Mouse (Mus musculus) MEL (cell line): ENCODE measurements at regions not wholly inside any gene's neighbourhood (a gene's known extent, or its start where the extent isn't known, plus 50 kb on each side); places are given as distances from the start of the nearest gene placed in this dataset.

Experiments
- DNase-seq: peaks from one replicate; pipeline ENCODE4 v3.0.0; 2011; ENCODE audit warnings: low read depth, low spot score
- H3K27ac ChIP-seq: 2 replicates; pipeline ENCODE4 v1.5.1; 2012; ENCODE audit warnings: low read depth, mild to moderate bottlenecking, control low read depth, low read length, moderate library complexity; ENCODE audit not compliant: control insufficient read depth
- H3K27me3 ChIP-seq, 2 experiments: fragments of 150-350 bp in 1 of 2; sonication (generic) in 1 of 2; 2 replicates each; pipeline ENCODE4 v1.6.1; 2012; ENCODE audit warnings: low read length in 2 of 2, mild to moderate bottlenecking in 2 of 2, improper control_type of control experiment in 1 of 2, moderate library complexity in 1 of 2; ENCODE audit not compliant: insufficient read depth in 2 of 2, control insufficient read depth in 1 of 2
- H3K36me3 ChIP-seq, 2 experiments: 2 replicates each; pipeline ENCODE4 v1.6.1; 2012 to 2014; ENCODE audit warnings: low read length in 2 of 2, improper control_type of control experiment in 1 of 2, inconsistent platforms in 1 of 2, mild to moderate bottlenecking in 1 of 2; ENCODE audit not compliant: insufficient read depth in 2 of 2, control insufficient read depth in 1 of 2
- H3K4me1 ChIP-seq, 2 experiments: fragments of 150-350 bp in 1 of 2; sonication (generic) in 1 of 2; 2 replicates each; pipeline ENCODE4 v1.6.1; 2012; ENCODE audit warnings: low read length in 2 of 2, improper control_type of control experiment in 1 of 2, mild to moderate bottlenecking in 1 of 2; ENCODE audit not compliant: insufficient read depth in 2 of 2, control insufficient read depth in 1 of 2
- H3K4me3 ChIP-seq, 2 experiments: fragments of 150-350 bp in 1 of 2; sonication (generic) in 1 of 2; 2 replicates each; pipeline ENCODE4 v1.5.1; 2012; ENCODE audit warnings: low read depth in 2 of 2, low read length in 2 of 2, mild to moderate bottlenecking in 2 of 2, moderate library complexity in 2 of 2, control low read depth in 1 of 2, improper control_type of control experiment in 1 of 2; ENCODE audit not compliant: control insufficient read depth in 1 of 2, insufficient read depth in 1 of 2
- H3K79me2 ChIP-seq: 2 replicates; pipeline ENCODE4 v1.6.1; 2012; ENCODE audit warnings: mild to moderate bottlenecking, low read length, moderate library complexity; ENCODE audit not compliant: control insufficient read depth, poor library complexity, insufficient read depth
- H3K9ac ChIP-seq: 2 replicates; pipeline ENCODE4 v1.6.1; 2012; ENCODE audit warnings: low read depth, mild to moderate bottlenecking, control low read depth, low read length, moderate library complexity; ENCODE audit not compliant: control insufficient read depth, poor library complexity, severe bottlenecking
- H3K9me3 ChIP-seq: fragments of 150-350 bp; sonication (generic); replicated peaks from 2 replicates; pipeline ENCODE4 v1.6.1; 2012; ENCODE audit warnings: mild to moderate bottlenecking, low read length, improper control_type of control experiment, moderate library complexity; ENCODE audit not compliant: insufficient read depth
- BHLHE40 ChIP-seq: IDR thresholded peaks from 2 replicates; pipeline ENCODE4 v1.6.1; 2012; ENCODE audit warnings: low read depth, mild to moderate bottlenecking, inconsistent platforms, low read length, improper control_type of control experiment, borderline replicate concordance
- CHD1 ChIP-seq: IDR thresholded peaks from 2 replicates; pipeline ENCODE4 v1.6.1; 2012; ENCODE audit warnings: low read depth, mild to moderate bottlenecking, inconsistent platforms, low read length, improper control_type of control experiment
- CHD2 ChIP-seq: IDR thresholded peaks from 2 replicates; pipeline ENCODE4 v1.6.1; 2011; ENCODE audit warnings: low read length, improper control_type of control experiment
- ELF1 ChIP-seq: IDR thresholded peaks from 2 replicates; pipeline ENCODE4 v1.6.1; 2014; ENCODE audit warnings: low read depth, mild to moderate bottlenecking, inconsistent platforms, low read length, improper control_type of control experiment, moderate library complexity
- ETS1 ChIP-seq: IDR thresholded peaks from 2 replicates; pipeline ENCODE4 v1.6.1; 2012; ENCODE audit warnings: low read depth, mild to moderate bottlenecking, inconsistent platforms, low read length, improper control_type of control experiment, moderate library complexity
- GATA1 ChIP-seq: IDR thresholded peaks from 2 replicates; pipeline ENCODE4 v1.6.1; 2011; ENCODE audit warnings: low read depth, low read length, improper control_type of control experiment
- MAFK ChIP-seq: IDR thresholded peaks from 2 replicates; pipeline ENCODE4 v1.6.1; 2011; ENCODE audit warnings: low read depth, mild to moderate bottlenecking, low read length, improper control_type of control experiment, borderline replicate concordance
- MAZ ChIP-seq: IDR thresholded peaks from 2 replicates; pipeline ENCODE4 v1.6.1; 2012; ENCODE audit warnings: low read depth, mild to moderate bottlenecking, inconsistent platforms, low read length, improper control_type of control experiment
- MXI1 ChIP-seq: IDR thresholded peaks from 2 replicates; pipeline ENCODE4 v1.6.1; 2011; ENCODE audit warnings: mild to moderate bottlenecking, low read depth, low read length, improper control_type of control experiment
- MYC ChIP-seq: IDR thresholded peaks from 2 replicates; pipeline ENCODE4 v1.6.1; 2011; ENCODE audit warnings: low read depth, mild to moderate bottlenecking, low read length, improper control_type of control experiment, moderate library complexity
- NELFE ChIP-seq: IDR thresholded peaks from 2 replicates; pipeline ENCODE4 v1.6.1; 2011; ENCODE audit warnings: low read depth, low read length, improper control_type of control experiment
- NRF1 ChIP-seq: IDR thresholded peaks from 2 replicates; pipeline ENCODE4 v1.6.1; 2014; ENCODE audit warnings: low read depth, mild to moderate bottlenecking, inconsistent platforms, low read length, improper control_type of control experiment, moderate library complexity; ENCODE audit not compliant: poor library complexity, insufficient read depth, severe bottlenecking
- POLR2A ChIP-seq, 2 experiments: IDR thresholded peaks; 2 replicates each; pipeline ENCODE4 v1.6.1; 2011 to 2012; ENCODE audit warnings: low read length in 2 of 2, mild to moderate bottlenecking in 2 of 2, control low read depth in 1 of 2, improper control_type of control experiment in 1 of 2, low read depth in 1 of 2, moderate library complexity in 1 of 2; ENCODE audit not compliant: control insufficient read depth in 1 of 2, insufficient read depth in 1 of 2, poor library complexity in 1 of 2
- POLR2AphosphoS2 ChIP-seq: IDR thresholded peaks from 2 replicates; pipeline ENCODE4 v1.6.1; 2011; ENCODE audit warnings: low read length, improper control_type of control experiment
- POLR2AphosphoS5 ChIP-seq: IDR thresholded peaks from 2 replicates; pipeline ENCODE4 v1.6.1; 2012; ENCODE audit warnings: low read depth, borderline replicate concordance, mild to moderate bottlenecking, inconsistent platforms, low read length, moderate library complexity, mixed read lengths
- RCOR1 ChIP-seq: IDR thresholded peaks from 2 replicates; pipeline ENCODE4 v1.6.1; 2012; ENCODE audit warnings: low read depth, mild to moderate bottlenecking, inconsistent platforms, low read length, improper control_type of control experiment
- SIN3A ChIP-seq: IDR thresholded peaks from 2 replicates; pipeline ENCODE4 v1.6.1; 2012; ENCODE audit warnings: low read length, improper control_type of control experiment, inconsistent platforms
- SMC3 ChIP-seq: IDR thresholded peaks from 2 replicates; pipeline ENCODE4 v1.6.1; 2011; ENCODE audit warnings: low read depth, low read length, improper control_type of control experiment
- TBP ChIP-seq: IDR thresholded peaks from 2 replicates; pipeline ENCODE4 v1.8.0; 2011; ENCODE audit warnings: low read depth, low read length, improper control_type of control experiment
- TCF12 ChIP-seq: IDR thresholded peaks from 2 replicates; pipeline ENCODE4 v1.6.1; 2014; ENCODE audit warnings: low read depth, mild to moderate bottlenecking, inconsistent platforms, low read length, improper control_type of control experiment, moderate library complexity
- UBTF ChIP-seq: IDR thresholded peaks from 2 replicates; pipeline ENCODE4 v1.6.1; 2012; ENCODE audit warnings: low read depth, mild to moderate bottlenecking, inconsistent platforms, low read length, improper control_type of control experiment, moderate library complexity, borderline replicate concordance; ENCODE audit not compliant: insufficient read depth
- ZNF384 ChIP-seq: IDR thresholded peaks from 2 replicates; pipeline ENCODE4 v1.6.1; 2012; ENCODE audit warnings: low read depth, mild to moderate bottlenecking, inconsistent platforms, low read length, improper control_type of control experiment

- TF ChIP-seq POLR2AphosphoS5 (no peak; the same call in 1 of the 2 replicates), TBP (peak; percentile 35; the same call in 1 of the 2 replicates), ELF1 (no peak), MYC (no peak), NELFE (peak; percentile 41; the same call in 1 of the 2 replicates), ETS1 (peak; percentile 71; the same call in 1 of the 2 replicates), MAFK (no peak), RCOR1 (0 out of 2 replicates have a peak, but pooled peaks have one; percentile 37), GATA1 (no peak), POLR2AphosphoS2 (no peak)
- TF ChIP-seq, all 39 proteins: peak for 17
Measured at GRCm38 (mm10) chr12:86824860-86825583, 59.6 kb downstream of the Irf2bpl start (continued).

DNA sequence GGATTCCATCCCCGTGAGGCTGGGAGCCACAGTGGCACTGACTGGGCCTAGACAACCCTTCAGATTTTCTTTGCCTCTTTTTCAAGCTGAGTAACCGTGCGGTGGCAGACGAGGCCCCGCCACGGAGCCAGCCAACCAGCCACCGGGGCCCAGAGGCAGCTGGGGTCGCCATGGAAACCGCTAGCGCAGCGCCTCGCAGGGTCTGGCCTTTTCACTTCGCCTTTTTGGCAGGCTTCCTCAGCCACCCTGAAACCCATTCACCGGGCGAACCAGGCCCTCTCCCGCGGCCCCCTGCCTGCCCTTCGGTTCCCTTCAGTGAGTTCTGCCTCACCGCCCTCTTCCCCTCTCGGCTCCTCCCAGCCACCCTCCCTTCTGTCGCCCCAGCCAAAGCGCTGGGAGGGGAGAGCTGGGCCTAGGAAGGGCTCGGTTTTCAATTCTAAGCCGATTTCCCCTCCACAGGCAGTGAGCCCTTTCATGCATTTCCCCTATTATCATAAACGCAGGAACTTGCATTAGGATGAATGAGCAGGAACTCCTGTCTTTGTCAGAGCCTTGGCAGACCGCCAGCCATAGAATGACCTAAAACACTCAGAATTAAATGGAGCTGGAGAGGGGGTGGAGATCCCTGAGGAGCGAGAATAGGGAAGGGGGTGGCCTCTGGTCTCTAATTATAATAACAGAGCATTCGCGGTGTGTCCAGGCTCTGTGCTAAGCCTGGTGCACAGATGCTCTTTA, 60.6 kb downstream of the Irf2bpl start:
- Histone ChIP-seq H3K79me2 (no peaks in the 10 kb centered on the region), H3K36me3 (peaks cover 0 to 7% of the 10 kb centered on the region in 2 experiments; a peak in 2 of 4 replicates), H3K4me1 (peaks cover 9 to 21% of the 10 kb centered on the region in 2 experiments), H3K9me3 (no peaks in the 10 kb centered on the region), H3K27me3 (no peaks in the 10 kb centered on the region), H3K27ac (peak overlapping the region; percentile 83), H3K4me3 (peak overlapping the region; percentile 37 to 79), H3K9ac (peak overlapping the region; percentile 37)
- no peak for TF ChIP-seq ZNF384
- TF ChIP-seq SMC3: no peak
- peak; percentile 13; the same call in 1 of the 2 replicates for TF ChIP-seq MXI1
- 0 out of 2 replicates have a peak, but pooled peaks have one; percentile 25 for TF ChIP-seq CHD1
- peak; percentile 50 for TF ChIP-seq NELFE
- peak; percentile 48; the same call in 1 of the 2 replicates for TF ChIP-seq ETS1
- no peak for TF ChIP-seq NRF1
- TF ChIP-seq SIN3A: peak; percentile 22
- peak; percentile 98 for TF ChIP-seq UBTF
- TF ChIP-seq CHD2: no peak
- peak; percentile 44; the same call in 1 of the 2 replicates for TF ChIP-seq TCF12
- TF ChIP-seq BHLHE40: 0 out of 2 replicates have a peak, but pooled peaks have one; percentile 13
- TF ChIP-seq MAZ: peak; percentile 76; the same call in 1 of the 2 replicates
- TF ChIP-seq TBP: peak; percentile 87; the same call in 1 of the 2 replicates
- TF ChIP-seq POLR2A (IDR thresholded peaks at IDR 0.05; ENCODE audit: control insufficient read depth in 1 of 2, insufficient read depth in 1 of 2, low read depth in 1 of 2, low read length in 2 of 2, poor library complexity in 1 of 2): 0 out of 4 replicates have a peak, but pooled peaks of 1 of the 2 experiments have one; percentile 3
- peak; percentile 88 for DNase-seq
